Comparison of ENCODE assay signal across 8 mouse cellular contexts in the genomic region with DNA sequence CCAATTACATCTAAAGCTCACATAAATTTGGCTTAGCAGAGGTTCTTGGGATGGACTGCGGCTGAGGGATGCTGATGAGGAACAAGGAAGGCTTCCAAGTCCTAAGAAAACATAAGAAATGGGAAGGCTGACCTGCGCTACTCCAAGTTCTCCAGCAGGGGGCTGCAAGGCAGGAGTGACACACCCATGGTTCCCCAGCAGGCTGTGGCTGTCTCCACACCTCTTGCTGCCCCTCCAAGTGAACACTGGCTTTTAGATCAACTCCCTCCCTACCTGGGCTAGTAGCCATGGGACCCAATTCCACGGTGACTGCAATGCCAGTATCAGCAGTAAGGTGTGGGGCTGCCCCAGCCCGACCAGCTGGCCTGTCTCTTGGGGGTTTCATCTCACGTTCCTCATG. TPM values are rescaled to one million over a fixed set of nuclear protein-coding genes. Genes with fewer than 3 reads are reported as not detected.
DNase-seq lines count a peak whose midpoint lies in the region; ATAC-seq lines count a peak whose summit lies in the region.

No protein-coding gene starts in this region.

- peaks cover 44% of the 10 kb centered on the region for H3K36me3 ChIP-seq in forebrain, embryonic 13.5 days (ENCODE audit: poor library complexity, severe bottlenecking)
- peaks cover 33% of the 10 kb centered on the region for H3K36me3 ChIP-seq in hindbrain, embryonic 13.5 days
- peaks cover 11% of the 10 kb centered on the region for H3K36me3 ChIP-seq in midbrain, embryonic 11.5 days (ENCODE audit: control insufficient read depth, insufficient read depth, low read length)

- no peak overlapping the region for H3K27ac ChIP-seq in forebrain, embryonic 13.5 days
- no peak overlapping the region for H3K27ac ChIP-seq in hindbrain, embryonic 13.5 days
- H3K27ac ChIP-seq in midbrain, embryonic 11.5 days (ENCODE audit: low read depth, low read length), result no peak overlapping the region

- H3K4me1 ChIP-seq in forebrain, embryonic 13.5 days, result peaks cover 5% of the 10 kb centered on the region; the same call in 1 of the 2 replicates
- peaks cover 10% of the 10 kb centered on the region for H3K4me1 ChIP-seq in hindbrain, embryonic 13.5 days (replicated peaks)
- H3K4me1 ChIP-seq in midbrain, embryonic 11.5 days (ENCODE audit: control insufficient read depth, insufficient read depth, low read length), result peaks cover 2% of the 10 kb centered on the region; the same call in 1 of the 2 replicates

- H3K27me3 ChIP-seq in forebrain, embryonic 13.5 days, result no peaks in the 10 kb centered on the region
- H3K27me3 ChIP-seq in hindbrain, embryonic 13.5 days, result no peaks in the 10 kb centered on the region
- H3K27me3 ChIP-seq in midbrain, embryonic 11.5 days (ENCODE audit: control insufficient read depth, insufficient read depth, low read length), result no peaks in the 10 kb centered on the region

- H3K9me3 ChIP-seq in forebrain, embryonic 13.5 days (replicated peaks), result no peaks in the 10 kb centered on the region
- H3K9me3 ChIP-seq in hindbrain, embryonic 13.5 days, result no peaks in the 10 kb centered on the region
- no peaks in the 10 kb centered on the region for H3K9me3 ChIP-seq in midbrain, embryonic 11.5 days (ENCODE audit: control insufficient read depth, low read length)

- peak; percentile 52; the same call in 1 of the 2 replicates for ATAC-seq in forebrain, embryonic 13.5 days
- ATAC-seq in hindbrain, embryonic 13.5 days (ENCODE audit: low FRiP score), result peak; percentile 9; the same call in 1 of the 2 replicates
- peak; percentile 77 for ATAC-seq in midbrain, embryonic 11.5 days (ENCODE audit: low FRiP score)

- no peak overlapping the region for H3K9ac ChIP-seq in forebrain, embryonic 13.5 days
- H3K9ac ChIP-seq in hindbrain, embryonic 13.5 days, result no peak overlapping the region; the same call in 1 of the 2 replicates
- no peak overlapping the region for H3K9ac ChIP-seq in midbrain, embryonic 11.5 days (ENCODE audit: low read length)

- no peak overlapping the region for H3K4me2 ChIP-seq in forebrain, embryonic 13.5 days
- H3K4me2 ChIP-seq in hindbrain, embryonic 13.5 days, result no peak overlapping the region
- no peak overlapping the region for H3K4me2 ChIP-seq in midbrain, embryonic 11.5 days

- intact Hi-C loops in heart, postnatal 25 days (cut with DNase I), result loop anchor here (1.0 to 2.0 kb wide), 2 partner anchors 109 to 137 kb away; no protein-coding TSS in a partner anchor
- intact Hi-C loops in left cerebral cortex, postnatal 10 days (cut with DNase I), result no loop called here

- DNase-seq in heart, adult 18-20 months, result peak; percentile 70 to 83
- no peak for DNase-seq in heart, postnatal 25 days (ENCODE audit: low spot score)
- DNase-seq in c-Kit-positive CD71-positive TER-119-negative erythroid progenitor cells, embryonic 14.5 days (ENCODE audit: low read depth), result peak; percentile 24
- peak; percentile 20 to 59 for DNase-seq in left cerebral cortex, postnatal 10 days (ENCODE audit: extremely low spot score in 1 of 2, low spot score in 2 of 2)
- DNase-seq in midbrain, embryonic 11.5 days (ENCODE audit: low spot score, missing footprints), result peak; percentile 94
- peak; percentile 36 for DNase-seq in skeletal muscle tissue, adult 2 months (ENCODE audit: low read depth, low spot score)

- no peak overlapping the region for H3K4me3 ChIP-seq in forebrain, embryonic 13.5 days
- H3K4me3 ChIP-seq in hindbrain, embryonic 13.5 days, result no peak overlapping the region
- no peak overlapping the region for H3K4me3 ChIP-seq in midbrain, embryonic 11.5 days (ENCODE audit: low read depth, low read length)

- 51% methylated on average over 5 of the region's 5 CpGs for WGBS in forebrain, embryonic 13.5 days
- 46% methylated on average over 5 of the region's 5 CpGs for WGBS in hindbrain, embryonic 13.5 days
- WGBS in midbrain, embryonic 11.5 days, result 57% methylated on average over 5 of the region's 5 CpGs

RNA-seq across cellular contexts. Expression of a gene that starts 43.4 kb away (rescaled TPM):
- 10 to 100 TPM; 30.7 to 31.3 TPM for total RNA-seq in heart, adult 18-20 months (2021)
- total RNA-seq in heart, postnatal 25 days (2021), result 10 to 100 TPM; 31.3 to 34.5 TPM
- 21.8 and 26.8 TPM in 2 replicates for polyA plus RNA-seq in forebrain, embryonic 13.5 days (2015; fragmentation: Nextera tagmentation; extraction: Ambion mirVana)
- polyA plus RNA-seq in hindbrain, embryonic 13.5 days (2015; fragmentation: Nextera tagmentation; extraction: Ambion mirVana), result 17.2 and 17.5 TPM in 2 replicates
- total RNA-seq in left cerebral cortex, postnatal 10 days (2021), result 10 to 100 TPM; 14.2 to 17.8 TPM
- 25.1 and 27.7 TPM in 2 replicates for polyA plus RNA-seq in midbrain, embryonic 11.5 days (2014; fragmentation: Nextera tagmentation; extraction: Ambion mirVana)

Comparison
In these comparisons a context has a peak if more than half of its experiments do, and no peak if none do; other contexts are left out.
1. ATAC-seq: peak in every context shown above with its lines; median percentile 77 in midbrain, embryonic 11.5 days; 52 in forebrain, embryonic 13.5 days; 9 in hindbrain, embryonic 13.5 days.